Mouse (Mus musculus) CD4-positive, CD25-positive, alpha-beta regulatory T cell, adult 4 months (primary cell): ENCODE data around the gene Slpi. TPM values are rescaled to one million over a fixed set of nuclear protein-coding genes. Genes with fewer than 3 reads are reported as not detected.

ENCODE experiments used
- ATAC-seq: one replicate; pipeline ENCODE4 v1.8.0; 2017
- polyA plus RNA-seq, 2 experiments: library from polyadenylated mRNA; unstranded; fragments of 100-300 nt; shearing (Covaris generic); gene quantifications; one replicate each; pipeline ENCODE4 v1.2.1; 2017

Slpi gene
- polyA plus RNA-seq, 2 experiments from 2014 or later = 0.75 to 1.1 TPM

- no peak for ATAC-seq
Observed at GRCm38 (mm10) chr2:164419489-164419888, 30.6 kb upstream of the Slpi start.

- no peak for ATAC-seq
Observed at GRCm38 (mm10) chr2:164418308-164418875, 29.5 kb upstream of the Slpi start.

- ATAC-seq = no peak
Observed at GRCm38 (mm10) chr2:164417198-164417597, 28.3 kb upstream of the Slpi start.

DNA sequence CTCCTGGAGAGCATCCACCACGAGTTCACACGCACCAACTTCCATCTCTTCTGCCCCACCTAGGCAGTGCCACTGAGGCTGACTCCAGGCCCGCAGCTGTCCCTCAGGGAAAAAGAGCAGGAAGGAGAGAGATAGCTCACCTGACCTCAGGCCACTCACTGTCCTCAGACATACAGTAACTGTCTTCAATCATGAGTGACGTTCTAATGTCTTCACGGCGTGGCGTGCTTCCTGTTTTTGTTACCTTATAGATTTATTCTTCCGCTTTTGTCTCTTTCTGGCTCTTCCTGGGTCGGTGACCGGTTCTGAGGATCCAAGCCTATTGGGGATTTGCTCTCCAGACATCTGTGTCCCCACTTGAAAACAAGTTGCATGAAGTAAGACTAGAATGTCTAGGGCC lies 25.7 kb upstream of the Slpi start:
- ATAC-seq = no peak

DNA sequence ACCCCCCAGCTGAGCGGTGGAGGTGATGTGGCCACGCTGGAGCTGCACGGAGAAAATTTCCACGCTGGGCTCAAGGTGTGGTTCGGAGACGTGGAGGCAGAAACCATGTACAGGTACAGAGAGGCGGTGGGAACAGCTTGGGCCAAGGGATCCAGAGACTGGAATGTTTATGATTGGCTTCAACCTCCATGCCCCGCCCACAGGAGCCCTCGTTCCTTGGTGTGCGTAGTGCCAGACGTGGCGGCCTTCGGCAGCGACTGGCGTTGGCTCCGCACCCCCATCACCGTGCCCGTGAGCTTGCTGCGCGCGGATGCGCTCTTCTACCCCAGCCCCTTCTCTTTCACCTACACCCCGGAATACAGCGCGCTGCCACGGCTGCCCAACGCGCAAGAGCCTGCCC lies 25.3 kb upstream of the Slpi start:
- no peak for ATAC-seq

DNA sequence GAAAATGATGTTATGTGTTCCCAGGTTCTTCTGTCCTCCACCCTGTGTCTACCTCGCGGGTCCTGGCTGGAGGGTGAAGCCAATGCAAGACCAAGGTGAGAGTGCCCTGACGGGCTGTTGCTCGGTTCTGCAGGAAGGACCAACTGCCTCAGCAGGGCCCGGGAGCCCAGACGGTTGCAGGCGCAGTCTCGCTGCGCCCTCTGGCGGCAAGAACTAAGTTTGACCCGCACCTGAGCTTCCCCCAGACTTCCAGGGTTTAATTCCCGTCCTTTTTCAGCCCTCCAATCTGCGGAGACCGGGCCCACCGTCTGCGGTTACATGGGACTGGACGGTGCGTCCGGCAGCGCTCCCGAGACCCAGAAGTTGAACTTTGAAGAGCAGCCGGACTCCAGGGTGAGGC lies 18.8 kb upstream of the Slpi start:
- no peak for ATAC-seq

- ATAC-seq = no peak
Observed at GRCm38 (mm10) chr2:164405519-164405918, 16.6 kb upstream of the Slpi start.

- ATAC-seq = no peak
Observed at GRCm38 (mm10) chr2:164405060-164405459, 16.2 kb upstream of the Slpi start, which contains the start of gene Matn4. Gene Matn4 (minus strand): TSS chr2:164405160.

GRCm38 (mm10) chr2:164404082-164404990 lies 15.4 kb upstream of the Slpi start:
- ATAC-seq = no peak

DNA sequence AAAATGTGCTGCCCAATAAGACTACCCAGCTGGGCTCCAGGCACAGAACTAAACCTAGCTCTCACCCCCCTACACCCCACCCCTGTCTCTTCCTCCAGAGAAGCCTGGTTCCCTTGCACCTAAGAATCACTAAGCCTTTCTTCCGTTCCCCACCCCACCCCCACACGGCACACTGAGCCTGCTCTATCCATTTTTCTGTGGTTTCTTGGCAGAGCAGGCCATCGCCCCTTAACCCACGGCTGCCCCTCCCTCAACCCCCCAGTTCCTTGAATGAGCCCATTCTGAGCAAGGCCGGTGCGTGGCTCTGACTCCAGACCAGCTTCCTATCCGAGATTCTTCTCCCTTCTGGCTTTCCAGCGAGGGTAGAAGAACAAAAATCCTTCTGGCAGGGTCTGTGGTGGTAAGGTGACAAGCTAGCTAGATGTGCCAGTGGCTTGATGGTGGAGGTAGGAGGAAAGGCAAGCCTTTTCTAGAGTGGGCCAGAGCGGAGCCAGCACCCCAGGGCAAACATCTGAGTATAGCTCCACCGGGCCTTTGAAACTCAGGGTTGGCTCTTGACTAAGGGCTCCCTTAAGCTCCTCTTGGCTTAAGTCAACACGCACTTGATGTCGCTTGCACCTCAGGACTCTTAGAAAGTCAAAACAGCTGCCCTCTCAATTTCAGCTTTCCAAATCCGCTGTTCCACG lies 14.6 kb upstream of the Slpi start:
- ATAC-seq = no peak

DNA sequence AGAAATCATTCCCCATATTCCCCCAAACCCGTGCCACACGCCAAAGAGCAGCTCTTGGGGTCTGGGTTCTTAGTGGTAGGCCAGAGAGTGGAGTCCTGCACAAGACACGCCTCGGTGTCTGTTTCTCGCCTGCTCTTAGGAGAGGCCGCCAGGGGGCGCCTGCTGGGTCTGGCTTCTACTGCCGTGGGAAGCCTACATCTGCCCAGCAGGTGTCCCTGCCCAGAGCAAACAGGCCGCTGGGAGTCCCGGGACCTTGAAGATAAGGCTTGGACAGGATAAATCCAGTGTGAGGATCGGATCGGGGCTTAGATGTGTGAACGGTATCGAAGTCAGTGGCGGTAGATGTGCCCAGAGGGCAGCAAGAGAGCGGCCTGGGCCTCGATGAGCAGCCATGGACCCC lies 14.0 kb upstream of the Slpi start, which contains the start of gene Rbpjl:
Gene Rbpjl, plus strand, starts transcription at position 236 of the 400 bp plus-strand sequence.
- peak; percentile 62 for ATAC-seq

DNA sequence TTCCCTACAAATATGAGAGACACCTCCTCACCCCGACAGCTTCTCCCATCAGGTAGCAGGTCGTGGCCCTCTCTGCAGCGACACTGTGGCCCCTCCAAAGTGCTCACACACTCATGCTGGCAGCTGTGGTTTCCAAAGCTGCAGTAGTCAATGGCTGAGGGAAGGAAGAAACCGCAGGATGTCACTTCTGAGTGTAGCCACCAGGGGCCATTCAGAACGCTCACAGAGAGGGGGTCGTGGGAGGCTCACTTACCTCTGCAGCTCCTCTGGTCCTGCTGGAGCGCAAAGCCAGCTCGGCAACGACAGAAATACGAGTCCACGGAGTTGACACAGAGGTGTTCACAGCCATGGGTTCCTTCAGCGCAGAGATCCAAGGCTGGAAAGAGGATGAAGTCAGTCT lies 8.0 kb upstream of the Slpi start:
- no peak for ATAC-seq

GRCm38 (mm10) chr2:164396076-164396475 lies 7.2 kb upstream of the Slpi start:
- ATAC-seq = no peak

DNA sequence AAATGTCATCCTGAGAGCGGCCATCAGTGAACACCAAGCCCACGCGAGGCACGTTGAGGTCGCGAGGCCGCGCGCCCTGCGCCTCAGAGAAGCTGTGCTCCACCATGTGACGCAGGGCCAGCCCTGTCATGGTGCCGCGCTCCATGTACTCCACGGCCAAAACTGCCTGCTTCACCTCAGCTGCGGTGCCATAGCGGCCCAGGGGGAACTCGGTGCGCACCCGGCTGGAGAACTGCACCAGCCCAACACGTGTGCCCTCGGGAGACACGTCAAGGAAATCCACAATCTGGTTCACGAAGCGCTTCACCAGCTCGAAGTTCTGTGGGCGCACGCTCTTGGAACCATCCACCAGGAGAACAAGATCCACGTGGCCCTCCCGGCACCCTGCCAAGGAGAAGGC lies 4.2 kb upstream of the Slpi start:
- ATAC-seq = no peak

GRCm38 (mm10) chr2:164389499-164389898 lies 604 bp upstream of the Slpi start:
- ATAC-seq = peak; percentile 81

- peak; percentile 65 for ATAC-seq
Observed at GRCm38 (mm10) chr2:164386953-164387352, 1.9 kb downstream of the Slpi start.

DNA sequence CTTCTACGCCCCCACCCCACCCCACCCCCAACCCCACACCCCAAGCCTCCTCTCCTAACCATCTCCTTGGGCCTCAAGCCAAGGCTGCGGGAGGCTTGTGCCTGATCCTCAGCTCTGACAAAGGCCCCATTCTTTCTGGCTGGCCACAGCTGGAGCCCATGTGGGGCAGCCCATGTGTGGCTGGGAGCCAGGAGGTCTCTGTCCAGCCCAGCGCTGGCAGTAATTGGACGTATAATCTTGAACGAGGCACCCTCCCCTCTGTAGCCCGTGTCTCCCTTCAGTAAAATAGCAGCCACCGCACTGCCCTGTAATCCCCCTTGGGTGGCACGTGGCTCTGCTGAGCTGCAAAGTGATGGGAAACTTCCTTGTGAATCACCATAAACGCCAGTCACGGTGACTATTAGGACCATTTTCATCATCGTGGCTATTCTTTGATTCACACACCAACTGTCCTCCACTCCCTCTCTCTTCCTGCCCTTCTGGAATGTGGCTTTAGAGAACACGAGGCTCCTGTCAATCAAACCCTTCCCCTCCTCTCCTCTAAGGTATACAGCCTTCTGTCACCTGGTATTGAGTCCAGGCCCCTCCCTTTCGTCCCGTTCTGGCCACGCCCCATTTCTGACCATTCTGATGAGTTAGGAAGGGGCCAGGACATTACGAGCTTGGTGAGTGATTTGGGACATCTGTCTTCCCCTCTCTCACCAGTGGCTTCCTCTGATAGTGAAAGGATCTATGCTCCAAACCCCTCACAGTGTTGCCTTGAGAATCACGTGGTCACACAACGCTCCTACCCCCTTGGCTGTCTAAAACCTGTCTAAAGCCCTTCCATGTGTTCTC lies 2.8 kb downstream of the Slpi start:
- no peak for ATAC-seq

GRCm38 (mm10) chr2:164383656-164384399 lies 5.1 kb downstream of the Slpi start:
- no peak for ATAC-seq

GRCm38 (mm10) chr2:164382971-164383370 lies 5.9 kb downstream of the Slpi start:
- no peak for ATAC-seq

GRCm38 (mm10) chr2:164381726-164382125 lies 7.2 kb downstream of the Slpi start:
- ATAC-seq = no peak
